Comparison of ENCODE assay signal across 12 mouse cellular contexts in genomic region chr9:120186856-120187255, GRCm38 (mm10). TPM values are rescaled to one million over a fixed set of nuclear protein-coding genes. Genes with fewer than 3 reads are reported as not detected.
DNase-seq lines count a peak whose midpoint lies in the region; ATAC-seq and TF ChIP-seq lines count a peak whose summit lies in the region.
"Had no signal": no experiment of that assay in that cellular context is flagged by ENCODE, and none has a peak within 500 bp of the region (broad histone marks: within the 10 kb centered on the region; RNA-seq: fewer than 3 reads in every experiment).

No protein-coding gene starts in this region.

- no peak overlapping the region for H3K4me2 ChIP-seq in stomach, postnatal 0 days (replicated peaks; ENCODE audit: low read depth)
- no peak overlapping the region for H3K4me2 ChIP-seq in hindbrain, embryonic 13.5 days
- H3K4me2 ChIP-seq: intestine, embryonic 15.5 days; limb, embryonic 12.5 days had no signal

- no peaks in the 10 kb centered on the region for H3K4me1 ChIP-seq in stomach, postnatal 0 days (replicated peaks; ENCODE audit: control insufficient read depth, insufficient read depth)
- peaks cover 4% of the 10 kb centered on the region for H3K4me1 ChIP-seq in hindbrain, embryonic 13.5 days (replicated peaks)
- H3K4me1 ChIP-seq: intestine, embryonic 15.5 days; limb, embryonic 12.5 days had no signal

- H3K36me3 ChIP-seq in stomach, postnatal 0 days (ENCODE audit: control insufficient read depth, insufficient read depth, low read length) = no peaks in the 10 kb centered on the region
- H3K36me3 ChIP-seq in hindbrain, embryonic 13.5 days = no peaks in the 10 kb centered on the region
- H3K36me3 ChIP-seq: intestine, embryonic 15.5 days; limb, embryonic 12.5 days had no signal

- no peak overlapping the region for H3K9ac ChIP-seq in stomach, postnatal 0 days (ENCODE audit: low read length)
- no peak overlapping the region for H3K9ac ChIP-seq in hindbrain, embryonic 13.5 days
- H3K9ac ChIP-seq: intestine, embryonic 15.5 days; limb, embryonic 12.5 days had no signal

- ATAC-seq in CD4-positive, CD25-positive, alpha-beta regulatory T cell, adult 4 months = no peak
- no peak for ATAC-seq in stomach, postnatal 0 days (ENCODE audit: low FRiP score, low TSS enrichment)
- ATAC-seq in hindbrain, embryonic 13.5 days (ENCODE audit: low FRiP score) = no peak
- ATAC-seq: intestine, embryonic 15.5 days had no signal

- TF ChIP-seq EP300 in stomach, postnatal 0 days (optimal IDR thresholded peaks at IDR 0.05) = no peak

- H3K9me3 ChIP-seq in stomach, postnatal 0 days (ENCODE audit: control insufficient read depth, low read length) = no peaks in the 10 kb centered on the region
- no peaks in the 10 kb centered on the region for H3K9me3 ChIP-seq in hindbrain, embryonic 13.5 days
- H3K9me3 ChIP-seq: intestine, embryonic 15.5 days; limb, embryonic 12.5 days had no signal

- DNase-seq in CD4-positive, CD25-positive, alpha-beta regulatory T cell, adult 2 months (ENCODE audit: low read depth, low spot score) = peak; percentile 33
- no peak for DNase-seq in layer of hippocampus, adult 2 months (ENCODE audit: low spot score in 2 of 2)
- no peak for DNase-seq in layer of hippocampus, postnatal 10 days (ENCODE audit: low spot score in 2 of 2)
- peak; percentile 28 for DNase-seq in thymus, postnatal 4 days
- DNase-seq in thymus, postnatal 25 days = no peak
- no peak for DNase-seq in stomach, postnatal 0 days (ENCODE audit: low spot score)
- DNase-seq: gastrocnemius, postnatal 14 days had no signal

- 84% methylated on average over 5 of the region's 5 CpGs for WGBS in stomach, postnatal 0 days
- WGBS in hindbrain, embryonic 13.5 days = 83% methylated on average over 5 of the region's 5 CpGs

- no peak overlapping the region for H3K27ac ChIP-seq in layer of hippocampus, adult 2 months
- H3K27ac ChIP-seq in stomach, postnatal 0 days (replicated peaks) = no peak overlapping the region
- no peak overlapping the region for H3K27ac ChIP-seq in hindbrain, embryonic 13.5 days
- H3K27ac ChIP-seq: intestine, embryonic 15.5 days; limb, embryonic 12.5 days had no signal

- H3K4me3 ChIP-seq in layer of hippocampus, adult 2 months = no peak overlapping the region
- no peak overlapping the region for H3K4me3 ChIP-seq in stomach, postnatal 0 days (ENCODE audit: low read depth, low read length)
- H3K4me3 ChIP-seq in hindbrain, embryonic 13.5 days = no peak overlapping the region
- H3K4me3 ChIP-seq: intestine, embryonic 15.5 days; limb, embryonic 12.5 days had no signal

- TF ChIP-seq CTCF in layer of hippocampus, adult 2 months (conservative IDR thresholded peaks at IDR 0.05) = peak; percentile 70
- peak; percentile 41 for TF ChIP-seq CTCF in stomach, postnatal 0 days (IDR thresholded peaks at IDR 0.05; ENCODE audit: low read depth)

- no peaks in the 10 kb centered on the region for H3K27me3 ChIP-seq in stomach, postnatal 0 days (ENCODE audit: control insufficient read depth, insufficient read depth, low read length)
- H3K27me3 ChIP-seq in hindbrain, embryonic 13.5 days = 0 out of 2 replicates have a peak, but pooled peaks cover 4% of the 10 kb centered on the region

RNA-seq across cellular contexts. Expression of gene Mobp, which starts 37.3 kb away (rescaled TPM):
- under 1 TPM in 1 of 2 experiments, not detected in 1; 0.12 TPM for polyA plus RNA-seq in CD4-positive, CD25-positive, alpha-beta regulatory T cell, adult 4 months (2017; shearing (Covaris generic))
- 100 to 1,000 TPM; 305 to 312 TPM for total RNA-seq in layer of hippocampus, adult 2 months (2021)
- total RNA-seq in layer of hippocampus, postnatal 10 days (2021) = 10 to 100 TPM; 16.2 to 17.0 TPM
- 0.32 and 0.51 TPM in 2 replicates for polyA plus RNA-seq in stomach, postnatal 0 days (2015; fragmentation: Nextera tagmentation; extraction: Ambion mirVana)
- not detected in 2 replicates for polyA plus RNA-seq in hindbrain, embryonic 13.5 days (2015; fragmentation: Nextera tagmentation; extraction: Ambion mirVana)
- total RNA-seq: megakaryocyte, adult 5-6 weeks had no signal
- polyA plus RNA-seq: limb, embryonic 12.5 days had no signal

RNA-seq across cellular contexts. Expression of gene Rpsa, which starts 59.4 kb away (rescaled TPM):
- polyA plus RNA-seq in CD4-positive, CD25-positive, alpha-beta regulatory T cell, adult 4 months (2017; shearing (Covaris generic)) = 1,000 to 10,000 TPM; 3,019 to 3,169 TPM
- 100 to 1,000 TPM; 440 to 441 TPM for total RNA-seq in layer of hippocampus, adult 2 months (2021)
- total RNA-seq in layer of hippocampus, postnatal 10 days (2021) = 100 to 1,000 TPM; 728 to 842 TPM
- 941 and 957 TPM in 2 replicates for polyA plus RNA-seq in stomach, postnatal 0 days (2015; fragmentation: Nextera tagmentation; extraction: Ambion mirVana)
- polyA plus RNA-seq in hindbrain, embryonic 13.5 days (2015; fragmentation: Nextera tagmentation; extraction: Ambion mirVana) = 905 and 920 TPM in 2 replicates

Comparison
In these comparisons a context has a peak if more than half of its experiments do, and no peak if none do; other contexts are left out.
1. DNase-seq: peak in CD4-positive, CD25-positive, alpha-beta regulatory T cell, adult 2 months (single experiment) and thymus, postnatal 4 days (single experiment); none in layer of hippocampus, adult 2 months (0 of 2), layer of hippocampus, postnatal 10 days (0 of 2), thymus, postnatal 25 days (single experiment) and stomach, postnatal 0 days (single experiment).